Mouse (Mus musculus) CH12.LX (cell line): Measurements from ENCODE around the gene Abhd11. TPM values are rescaled to one million over a fixed set of nuclear protein-coding genes. Genes with fewer than 3 reads are reported as not detected.

Experiments used
- DNase-seq: peaks from one replicate; pipeline ENCODE4 v3.0.0-alpha.2; 2013; ENCODE audit errors: extremely low read depth
- H3K27ac ChIP-seq: 2 replicates; pipeline ENCODE4 v1.5.1; 2012; ENCODE audit warnings: low read depth, mild to moderate bottlenecking, control low read depth, moderate library complexity; ENCODE audit not compliant: insufficient read depth
- H3K27me3 ChIP-seq: replicated peaks from 2 replicates; pipeline ENCODE3; 2012; ENCODE audit warnings: inconsistent platforms
- H3K36me3 ChIP-seq, 2 experiments: replicated peaks in 1 of 2; 2 replicates each; pipeline versions ENCODE3 to v1.6.1; 2012; ENCODE audit warnings: inconsistent platforms in 1 of 2, low read length in 1 of 2, mild to moderate bottlenecking in 1 of 2, mixed read lengths in 1 of 2, moderate library complexity in 1 of 2; ENCODE audit not compliant: control insufficient read depth in 1 of 2, insufficient read depth in 1 of 2
- H3K4me1 ChIP-seq, 2 experiments: 2 replicates each; pipeline ENCODE4 v1.6.1; 2012; ENCODE audit warnings: inconsistent platforms in 1 of 2, moderate library complexity in 1 of 2; ENCODE audit not compliant: insufficient read depth in 2 of 2, control insufficient read depth in 1 of 2
- H3K4me2 ChIP-seq: 2 replicates; pipeline ENCODE4 v1.6.1; 2012; ENCODE audit warnings: low read depth, mild to moderate bottlenecking, control low read depth; ENCODE audit not compliant: poor library complexity, insufficient read depth, severe bottlenecking
- H3K4me3 ChIP-seq, 3 experiments: fragments of 150-350 bp in 1 of 3; sonication (generic) in 1 of 3; replicated peaks in 1 of 3; 2 replicates each; pipeline versions ENCODE3 to v1.5.1; 2011 to 2012; ENCODE audit warnings: low read depth in 2 of 3, low read length in 2 of 3, mild to moderate bottlenecking in 2 of 3, moderate library complexity in 2 of 3, control low read depth in 1 of 3, improper control_type of control experiment in 1 of 3, inconsistent platforms in 1 of 3, mixed read lengths in 1 of 3; ENCODE audit not compliant: poor library complexity in 1 of 3
- H3K79me2 ChIP-seq: replicated peaks from 2 replicates; pipeline ENCODE4 v1.6.1; 2012; ENCODE audit warnings: mild to moderate bottlenecking, moderate library complexity; ENCODE audit not compliant: control insufficient read depth, poor library complexity, insufficient read depth, severe bottlenecking; ENCODE audit errors: extremely low read depth
- H3K9ac ChIP-seq: 2 replicates; pipeline ENCODE4 v1.6.1; 2012; ENCODE audit warnings: low read depth, mild to moderate bottlenecking, control low read depth, moderate library complexity; ENCODE audit not compliant: insufficient read depth
- H3K9me3 ChIP-seq: replicated peaks from 2 replicates; pipeline ENCODE3; 2012; ENCODE audit warnings: low read length, inconsistent platforms, mixed read lengths
- BHLHE40 ChIP-seq: IDR thresholded peaks from 2 replicates; pipeline ENCODE4 v1.6.1; 2011; ENCODE audit warnings: mild to moderate bottlenecking, low read depth, low read length, improper control_type of control experiment
- CHD1 ChIP-seq: IDR thresholded peaks from 2 replicates; pipeline ENCODE4 v1.6.1; 2012; ENCODE audit warnings: low read depth, low read length, improper control_type of control experiment, inconsistent platforms
- CHD2 ChIP-seq: IDR thresholded peaks from 2 replicates; pipeline ENCODE4 v1.6.1; 2011; ENCODE audit warnings: low read length, improper control_type of control experiment
- CTCF ChIP-seq, 2 experiments: IDR thresholded peaks in 1 of 2; conservative IDR thresholded peaks in 1 of 2; 2 replicates each; pipeline ENCODE4 v1.5.1; 2011 to 2012; ENCODE audit warnings: low read depth in 2 of 2, low read length in 2 of 2, improper control_type of control experiment in 1 of 2, inconsistent platforms in 1 of 2, mild to moderate bottlenecking in 1 of 2, moderate library complexity in 1 of 2
- E2F4 ChIP-seq: IDR thresholded peaks from 2 replicates; pipeline ENCODE4 v1.6.1; 2011; ENCODE audit warnings: low read depth, low read length, improper control_type of control experiment; ENCODE audit not compliant: insufficient replicate concordance
- ELF1 ChIP-seq: IDR thresholded peaks from 2 replicates; pipeline ENCODE4 v1.6.1; 2014; ENCODE audit warnings: low read depth, mild to moderate bottlenecking, inconsistent platforms, low read length, improper control_type of control experiment
- ETS1 ChIP-seq: conservative IDR thresholded peaks from 2 replicates; pipeline ENCODE4 v1.6.1; 2012; ENCODE audit warnings: low read depth, mild to moderate bottlenecking, inconsistent platforms, low read length, improper control_type of control experiment, moderate library complexity
- GABPA ChIP-seq: IDR thresholded peaks from 2 replicates; pipeline ENCODE4 v1.6.1; 2012; ENCODE audit warnings: low read depth, low read length, improper control_type of control experiment, inconsistent platforms; ENCODE audit not compliant: insufficient replicate concordance
- HCFC1 ChIP-seq: IDR thresholded peaks from 2 replicates; pipeline ENCODE4 v1.6.1; 2012; ENCODE audit warnings: low read depth, mild to moderate bottlenecking, inconsistent platforms, low read length, improper control_type of control experiment
- IRF4 ChIP-seq: IDR thresholded peaks from 2 replicates; pipeline ENCODE4 v1.6.1; 2014; ENCODE audit warnings: low read depth, mild to moderate bottlenecking, inconsistent platforms, low read length, improper control_type of control experiment
- JUN ChIP-seq: IDR thresholded peaks from 2 replicates; pipeline ENCODE4 v1.6.1; 2011; ENCODE audit warnings: low read depth, mild to moderate bottlenecking, low read length, improper control_type of control experiment, moderate library complexity; ENCODE audit not compliant: insufficient read depth
- KAT2A ChIP-seq: IDR thresholded peaks from 2 replicates; pipeline ENCODE4 v1.6.1; 2012; ENCODE audit warnings: low read length, improper control_type of control experiment, inconsistent platforms; ENCODE audit not compliant: insufficient replicate concordance
- MAZ ChIP-seq: IDR thresholded peaks from 2 replicates; pipeline ENCODE4 v1.6.1; 2012; ENCODE audit warnings: low read depth, mild to moderate bottlenecking, inconsistent platforms, low read length, improper control_type of control experiment, moderate library complexity
- MEF2A ChIP-seq: IDR thresholded peaks from 2 replicates; pipeline ENCODE4 v1.6.1; 2014; ENCODE audit warnings: low read depth, mild to moderate bottlenecking, inconsistent platforms, low read length, improper control_type of control experiment, borderline replicate concordance
- MXI1 ChIP-seq: IDR thresholded peaks from 2 replicates; pipeline ENCODE4 v1.6.1; 2011; ENCODE audit warnings: mild to moderate bottlenecking, low read depth, low read length, improper control_type of control experiment
- NELFE ChIP-seq: IDR thresholded peaks from 2 replicates; pipeline ENCODE4 v1.6.1; 2011; ENCODE audit warnings: low read depth, low read length, improper control_type of control experiment
- NRF1 ChIP-seq: IDR thresholded peaks from 2 replicates; pipeline ENCODE4 v1.6.1; 2014; ENCODE audit warnings: low read depth, mild to moderate bottlenecking, inconsistent platforms, low read length, improper control_type of control experiment, moderate library complexity
- PAX5 ChIP-seq: IDR thresholded peaks from 2 replicates; pipeline ENCODE4 v1.6.1; 2012; ENCODE audit warnings: low read length, inconsistent platforms, mixed read lengths
- POLR2A ChIP-seq: IDR thresholded peaks from 2 replicates; pipeline ENCODE4 v1.6.1; 2011; ENCODE audit warnings: low read depth, mild to moderate bottlenecking, improper control_type of control experiment, low read length
- RAD21 ChIP-seq: IDR thresholded peaks from 2 replicates; pipeline ENCODE4 v1.6.1; 2011; ENCODE audit warnings: low read depth, mild to moderate bottlenecking, low read length, improper control_type of control experiment, moderate library complexity
- RCOR1 ChIP-seq: conservative IDR thresholded peaks from 2 replicates; pipeline ENCODE4 v1.6.1; 2012; ENCODE audit warnings: low read depth, mild to moderate bottlenecking, inconsistent platforms, low read length, improper control_type of control experiment
- SIN3A ChIP-seq: IDR thresholded peaks from 2 replicates; pipeline ENCODE4 v1.6.1; 2012; ENCODE audit warnings: low read length, improper control_type of control experiment, inconsistent platforms
- SMC3 ChIP-seq: IDR thresholded peaks from 2 replicates; pipeline ENCODE4 v1.6.1; 2011; ENCODE audit warnings: low read depth, low read length, improper control_type of control experiment
- TCF12 ChIP-seq: IDR thresholded peaks from 2 replicates; pipeline ENCODE4 v1.6.1; 2014; ENCODE audit warnings: low read depth, mild to moderate bottlenecking, inconsistent platforms, low read length, improper control_type of control experiment
- UBTF ChIP-seq: IDR thresholded peaks from 2 replicates; pipeline ENCODE4 v1.6.1; 2012; ENCODE audit warnings: low read depth, mild to moderate bottlenecking, inconsistent platforms, low read length, improper control_type of control experiment, moderate library complexity
- USF2 ChIP-seq: conservative IDR thresholded peaks from 2 replicates; pipeline ENCODE4 v1.6.1; 2011; ENCODE audit warnings: low read depth, low read length, improper control_type of control experiment
- ZC3H11A ChIP-seq: IDR thresholded peaks from 2 replicates; pipeline ENCODE4 v1.6.1; 2012; ENCODE audit warnings: low read depth, mild to moderate bottlenecking, inconsistent platforms, low read length, improper control_type of control experiment
- ZKSCAN1 ChIP-seq: IDR thresholded peaks from 2 replicates; pipeline ENCODE4 v1.6.1; 2012; ENCODE audit warnings: low read depth, inconsistent platforms, low read length, improper control_type of control experiment, borderline replicate concordance
- ZMIZ1 ChIP-seq: IDR thresholded peaks from 2 replicates; pipeline ENCODE4 v1.6.1; 2012; ENCODE audit warnings: low read depth, mild to moderate bottlenecking, inconsistent platforms, low read length, improper control_type of control experiment
- ZNF384 ChIP-seq: IDR thresholded peaks from 2 replicates; pipeline ENCODE4 v1.6.1; 2012; ENCODE audit warnings: low read depth, low read length, improper control_type of control experiment, inconsistent platforms
- dilution Hi-C: fragments of 300-500 bp; cut with MboI; formaldehyde crosslinking; loops from 2 replicates; pipeline ENCODE4 v1.14.3; 2020; ENCODE audit warnings: low sequenced_read_pairs; ENCODE audit not compliant: extremely low pct_unique_long_range_greater_than_20kb, extremely low pct_ligation_motif_present
- in situ Hi-C: fragments of 300-500 bp; cut with MboI; formaldehyde crosslinking; loops from 3 replicates; pipeline ENCODE4 v1.14.3; 2019; ENCODE audit warnings: low sequenced_read_pairs, low pct_ligation_motif_present, low pct_unique_long_range_greater_than_20kb, mixed read lengths
- polyA plus RNA-seq: library from polyadenylated mRNA; unstranded; fragments of >175 nt; gene quantifications from 2 replicates; pipeline ENCODE4 v1.2.1, GENCODE M21; 2012; ENCODE audit warnings: low read depth; ENCODE audit not compliant: insufficient read length
- total RNA-seq, 2 experiments: library from RNA; depleted of rRNA; stranded (reverse); fragments of 300-350 nt in 1 of 2; fragments of >200 nt in 1 of 2; gene quantifications; 2 replicates each; pipeline ENCODE4 v1.2.3; 2012 to 2014

Abhd11 gene
- total and polyA plus RNA-seq, 3 experiments: 32.1 to 36.6 (median 36.0) TPM

DNA sequence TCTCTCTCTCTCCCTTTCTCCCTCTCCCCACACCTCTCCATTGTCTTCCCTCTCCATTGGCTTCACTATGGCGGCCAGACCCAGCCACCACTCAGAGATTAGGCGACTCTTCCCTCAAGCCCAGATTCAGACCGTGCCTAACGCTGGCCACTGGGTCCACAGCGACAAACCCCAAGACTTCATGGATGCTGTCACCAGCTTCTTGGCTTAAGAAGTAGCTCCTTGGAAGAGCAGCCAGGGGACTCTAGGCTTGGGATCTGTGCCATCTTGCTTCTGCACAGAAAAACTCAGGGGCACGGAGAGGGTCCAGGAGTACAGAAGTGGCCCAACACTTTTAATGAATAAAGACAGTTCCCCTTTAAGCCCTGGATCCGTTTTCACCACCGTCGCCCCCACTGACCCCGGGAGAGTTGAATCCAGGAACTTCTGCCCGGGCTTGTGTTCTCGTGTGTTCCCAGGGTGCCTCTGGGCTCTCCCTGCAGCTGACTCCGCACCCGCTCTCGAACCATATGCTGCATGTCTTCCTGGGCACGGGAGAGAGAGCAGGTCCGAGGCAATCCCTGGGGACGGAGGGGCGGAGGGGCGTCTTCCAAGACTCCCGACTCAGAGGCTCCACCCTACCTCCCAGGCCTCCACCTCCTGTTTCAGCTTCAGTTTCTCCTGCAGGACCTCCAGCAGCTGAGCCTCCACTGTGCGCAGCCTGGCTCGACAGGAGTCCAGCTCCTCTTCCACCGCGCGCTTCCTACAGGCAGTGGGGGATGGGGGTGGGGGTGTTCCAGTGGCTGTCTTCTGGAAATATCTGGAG, 3.1 kb downstream of the Abhd11 start:
- H3K27ac ChIP-seq: no peak overlapping the region
- H3K27me3 ChIP-seq: peaks cover 6% of the 10 kb centered on the region
- no peak overlapping the region for H3K9ac ChIP-seq
- H3K4me1 ChIP-seq: peaks cover 10 to 40% of the 10 kb centered on the region in 2 experiments
- dilution Hi-C loops: no loop called here
- no peak for DNase-seq
- in situ Hi-C loops: no loop called here
- no peak for TF ChIP-seq GABPA
- TF ChIP-seq PAX5: no peak
- no peak for TF ChIP-seq TCF12
- no peak for TF ChIP-seq RAD21
- no peak for TF ChIP-seq ETS1
- no peak for TF ChIP-seq CHD1
- no peak for TF ChIP-seq UBTF
- TF ChIP-seq CHD2: no peak
- no peak for TF ChIP-seq RCOR1
- no peak for TF ChIP-seq JUN
- no peak for TF ChIP-seq CTCF (conservative IDR thresholded peaks at IDR 0.05 in 1 of 2, IDR thresholded peaks at IDR 0.05 in 1 of 2; ENCODE audit: low read depth in 2 of 2, low read length in 2 of 2)
- no peak for TF ChIP-seq BHLHE40
- TF ChIP-seq ELF1: no peak
- TF ChIP-seq ZMIZ1: no peak
- TF ChIP-seq POLR2A: no peak
- no peak for TF ChIP-seq KAT2A
- TF ChIP-seq IRF4: no peak
- TF ChIP-seq MXI1: no peak
- TF ChIP-seq, all 38 proteins: peak for 0
- H3K4me2 ChIP-seq: no peak overlapping the region
- no peaks in the 10 kb centered on the region; the same call in 1 of the 2 replicates for H3K79me2 ChIP-seq
- H3K36me3 ChIP-seq: peaks cover 2 to 18% of the 10 kb centered on the region in 2 experiments
- H3K4me3 ChIP-seq: no peak overlapping the region
- H3K9me3 ChIP-seq: no peaks in the 10 kb centered on the region

DNA sequence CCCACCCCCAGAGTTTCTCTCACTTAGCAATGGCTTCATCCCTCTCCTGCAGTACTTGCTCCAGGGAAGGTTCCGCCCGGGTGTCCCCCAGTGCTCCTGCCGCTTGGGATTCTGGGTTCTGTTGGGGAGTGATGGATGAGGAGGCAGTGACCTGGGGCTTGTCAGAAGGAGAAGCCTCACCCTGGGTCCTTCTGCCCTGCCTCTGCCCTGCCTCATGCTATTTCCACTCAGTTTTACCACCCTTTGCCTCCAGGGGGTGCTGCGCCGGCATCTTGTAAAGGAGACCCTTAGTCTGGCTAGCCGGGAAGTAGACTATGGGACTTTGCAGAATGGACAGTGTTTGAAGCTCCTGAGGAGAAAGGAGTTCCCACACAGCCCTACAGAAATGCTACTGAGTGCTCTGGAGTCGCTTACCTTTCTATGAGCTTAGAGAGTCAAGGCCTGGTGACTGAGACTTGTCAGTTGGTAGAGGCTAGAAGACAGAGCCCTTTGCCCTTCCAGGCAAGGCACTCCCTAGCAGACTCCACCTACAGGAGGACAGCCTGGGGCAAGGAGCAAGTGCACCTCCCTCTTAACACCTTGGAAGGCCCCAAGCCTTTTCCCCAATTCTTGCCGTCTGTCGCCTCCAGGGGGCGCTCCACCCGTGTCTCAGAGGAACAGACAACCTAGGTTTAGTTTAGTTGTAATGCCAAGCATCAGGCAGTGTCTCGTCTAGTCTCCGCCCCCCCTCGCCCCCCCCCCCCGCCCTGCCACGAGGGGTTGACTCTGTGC, 3.9 kb downstream of the Abhd11 start:
- Histone ChIP-seq H3K27me3 (peaks cover 3% of the 10 kb centered on the region), H3K9ac (no peak overlapping the region), H3K9me3 (no peaks in the 10 kb centered on the region), H3K79me2 (no peaks in the 10 kb centered on the region; the same call in 1 of the 2 replicates), H3K4me2 (no peak overlapping the region), H3K4me3 (no peak overlapping the region), H3K36me3 (peaks cover 2 to 18% of the 10 kb centered on the region in 2 experiments), H3K27ac (no peak overlapping the region), H3K4me1 (peaks cover 7 to 34% of the 10 kb centered on the region in 2 experiments)
- in situ Hi-C loops: no loop called here
- dilution Hi-C loops: no loop called here
- DNase-seq: peak; percentile 80
- TF ChIP-seq USF2 (no peak), NRF1 (no peak), PAX5 (no peak), ZKSCAN1 (no peak), NELFE (peak; percentile 4; the same call in 1 of the 2 replicates), SIN3A (no peak), MEF2A (no peak), ZC3H11A (no peak), HCFC1 (no peak), JUN (no peak), MAZ (no peak), KAT2A (no peak), E2F4 (no peak), ELF1 (0 out of 2 replicates have a peak, but pooled peaks have one; percentile 12), ZMIZ1 (no peak), SMC3 (peak; percentile 37), ZNF384 (no peak)
